Mouse (Mus musculus) frontal cortex, adult 2 months (tissue): ENCODE data around the gene Tmsb15b2. TPM values are rescaled to one million over a fixed set of nuclear protein-coding genes. Genes with fewer than 3 reads are reported as not detected.
"Not testable (repeated sequence)": the region's sequence is repeated elsewhere in the genome, so short reads cannot be mapped to it uniquely, and the experiment has no call there.

Experiments used
- DNase-seq, 2 experiments: peaks; one replicate each; pipeline ENCODE4 v3.0.0; 2022; ENCODE audit warnings: low spot score in 1 of 2; ENCODE audit errors: extremely low spot score in 1 of 2
- polyA plus RNA-seq: library from polyadenylated mRNA; depleted of rRNA; stranded (reverse); fragments of >200 nt; gene quantifications from 2 replicates; pipeline ENCODE4 v1.2.3, GENCODE M21; 2012; rRNA removed

The Tmsb15b2 gene
- polyA plus RNA-seq: 22.5 and 30.0 TPM in 2 replicates

GRCm38 (mm10) chrX:136975397-136975796 is at the start of gene Tmsb15b2:
TSS of gene Tmsb15b2 (minus strand) at chrX:136975497.
- not testable (repeated sequence) for DNase-seq

DNA sequence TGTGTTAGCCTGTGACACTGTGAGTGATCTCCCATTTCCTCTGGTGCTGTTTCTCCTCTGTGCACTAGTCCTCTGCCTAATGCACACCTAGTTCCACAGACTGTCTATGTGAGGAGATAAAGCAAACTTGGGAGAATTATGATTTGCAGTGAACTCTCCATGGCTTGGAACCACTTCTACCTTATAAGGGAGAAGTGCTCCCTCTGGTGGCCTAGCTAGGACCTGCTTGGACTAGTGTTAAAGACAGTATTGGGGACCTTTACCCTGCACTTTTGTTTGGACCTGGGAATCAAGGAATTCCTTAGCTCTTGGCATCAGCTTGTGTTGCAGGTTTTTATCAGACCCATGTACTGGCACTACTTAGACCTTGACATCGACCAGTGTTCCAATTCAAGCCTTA is 44.0 kb upstream of the Tmsb15b2 start:
- DNase-seq: peak in 1 of 2 experiments; percentile 79

- DNase-seq: no peak
These were observed 42.4 kb upstream of the Tmsb15b2 start for GRCm38 (mm10) chrX:137017668-137018067.

GRCm38 (mm10) chrX:137015099-137015709 is 39.9 kb upstream of the Tmsb15b2 start:
- DNase-seq: peak in 1 of 2 experiments; percentile 77

DNA sequence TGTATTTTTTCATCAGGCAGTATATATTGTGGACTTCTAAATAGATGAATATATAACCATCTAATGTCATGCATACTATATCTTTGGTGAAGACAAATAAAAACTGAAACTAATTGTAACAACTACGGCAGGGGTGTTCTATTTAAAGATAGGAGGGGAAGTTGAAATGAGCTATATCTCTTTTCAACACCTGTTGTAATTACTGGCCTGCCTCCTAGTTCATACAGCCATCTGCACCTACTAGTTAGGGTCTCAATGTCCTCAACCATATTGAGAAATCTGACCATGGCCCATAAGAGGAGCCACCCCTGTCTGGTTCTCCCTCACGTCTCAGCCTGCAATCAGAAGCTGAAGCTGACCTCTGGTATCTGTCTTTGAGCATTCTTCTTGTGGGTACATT is 21.0 kb upstream of the Tmsb15b2 start:
- no peak for DNase-seq

DNA sequence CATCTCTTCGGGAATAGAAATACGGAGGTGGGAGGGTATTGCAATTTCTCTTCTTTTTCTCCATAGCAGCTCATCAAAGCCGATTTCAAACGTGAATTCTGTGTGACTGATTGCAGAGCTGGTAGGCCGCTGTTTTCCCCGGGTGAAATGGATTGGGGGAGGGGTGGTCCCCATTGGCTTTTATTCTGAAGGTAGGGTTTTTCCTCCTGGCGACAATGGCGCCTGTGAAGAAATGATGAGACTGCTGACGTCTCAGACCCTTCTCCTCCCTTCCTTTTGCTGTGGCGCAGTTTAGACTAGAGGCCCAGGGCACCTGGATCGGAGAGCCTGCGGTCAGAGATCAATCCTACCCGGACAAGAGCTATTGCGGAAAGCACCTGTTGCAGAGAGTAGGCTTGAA is 18.3 kb upstream of the Tmsb15b2 start:
- peak in 1 of 2 experiments; percentile 47 for DNase-seq

DNA sequence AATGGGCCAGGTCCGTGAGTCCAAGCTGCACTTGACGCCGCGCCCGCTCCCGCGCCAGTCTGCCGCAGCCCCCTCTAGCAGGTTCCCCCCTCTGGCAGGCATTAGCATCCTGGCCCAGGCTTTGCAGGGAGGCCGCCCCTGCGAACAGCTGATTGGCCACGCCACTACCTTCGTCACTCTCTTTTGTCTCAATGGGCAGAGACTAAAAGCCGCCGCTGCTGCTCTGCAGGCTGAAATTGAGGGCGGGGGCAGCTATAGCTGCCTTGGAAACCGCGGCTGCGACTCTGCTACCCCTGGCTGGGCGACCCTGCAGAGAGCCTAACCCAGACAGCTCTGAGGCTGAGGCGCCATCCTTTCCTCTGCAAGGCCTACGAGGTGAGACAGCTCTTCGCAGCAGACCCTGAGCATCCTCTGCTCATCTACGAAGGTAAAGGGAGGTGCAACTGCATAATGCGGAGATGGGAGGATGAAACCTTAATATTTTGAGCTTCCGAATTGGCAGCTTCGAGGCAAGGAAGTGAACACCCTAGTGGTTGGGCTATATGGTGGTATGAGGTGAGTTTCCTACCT is 17.8 kb upstream of the Tmsb15b2 start, which contains the start of gene Zcchc18:
Gene Zcchc18 (plus strand): TSS at position 178 of the 570 bp plus-strand sequence.
- peak; percentile 80 to 86 for DNase-seq

DNA sequence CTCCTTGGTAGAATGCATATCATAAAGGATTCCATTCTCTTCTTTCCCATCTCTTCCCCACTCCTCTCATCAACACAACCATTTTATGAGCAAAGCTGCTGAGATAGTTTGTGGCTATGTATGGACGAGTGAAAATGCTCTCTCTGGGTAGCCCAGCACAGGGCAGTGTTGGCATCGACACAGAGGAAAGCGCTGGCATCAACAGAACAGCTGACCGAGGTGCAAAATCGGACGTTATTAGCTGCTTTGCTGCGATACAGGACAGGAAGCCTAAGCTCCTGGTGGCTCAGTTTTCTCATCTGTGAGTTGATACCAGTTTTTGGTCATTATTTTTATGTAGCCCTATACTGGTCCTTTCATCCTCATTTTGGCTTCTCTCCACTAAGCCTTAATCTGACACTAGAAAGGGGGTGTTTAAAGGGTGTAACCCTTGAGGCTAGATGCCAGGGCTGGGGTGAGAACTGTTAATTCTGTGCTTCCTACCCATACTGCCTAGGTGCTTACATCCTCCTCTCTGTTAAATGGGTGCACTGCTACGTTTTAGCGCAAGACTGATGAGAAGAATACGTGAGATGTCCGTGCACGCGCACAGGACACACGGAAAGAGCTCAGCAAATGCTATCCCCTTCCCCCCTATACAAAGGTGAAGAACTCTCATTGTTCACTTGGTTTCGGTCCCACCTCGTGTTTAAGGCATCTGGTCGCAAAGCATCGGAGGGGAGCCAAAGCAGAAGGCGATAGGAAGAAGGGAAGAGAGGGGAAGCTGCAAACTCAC is 17.1 kb upstream of the Tmsb15b2 start:
- no peak for DNase-seq

DNA sequence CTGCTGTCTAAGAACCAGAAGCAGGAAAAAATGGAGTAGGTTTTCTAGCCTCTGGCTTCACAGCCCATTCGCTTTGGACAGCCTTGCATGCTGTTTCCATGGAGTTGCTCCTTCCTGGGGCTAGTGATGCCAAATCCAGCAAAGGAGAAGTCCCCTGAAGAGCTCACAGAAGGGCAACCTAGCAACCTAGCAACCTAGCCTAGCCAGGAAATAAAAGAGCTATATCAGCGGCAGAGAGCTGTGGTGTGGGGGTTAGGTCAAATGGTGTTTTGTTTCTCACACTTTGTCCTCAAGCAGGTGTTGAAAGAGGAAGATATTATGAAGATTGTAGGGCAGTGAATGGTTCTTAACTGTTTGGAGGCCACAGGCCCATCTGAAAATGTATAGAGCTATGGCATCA is 16.0 kb upstream of the Tmsb15b2 start:
- no peak for DNase-seq

DNA sequence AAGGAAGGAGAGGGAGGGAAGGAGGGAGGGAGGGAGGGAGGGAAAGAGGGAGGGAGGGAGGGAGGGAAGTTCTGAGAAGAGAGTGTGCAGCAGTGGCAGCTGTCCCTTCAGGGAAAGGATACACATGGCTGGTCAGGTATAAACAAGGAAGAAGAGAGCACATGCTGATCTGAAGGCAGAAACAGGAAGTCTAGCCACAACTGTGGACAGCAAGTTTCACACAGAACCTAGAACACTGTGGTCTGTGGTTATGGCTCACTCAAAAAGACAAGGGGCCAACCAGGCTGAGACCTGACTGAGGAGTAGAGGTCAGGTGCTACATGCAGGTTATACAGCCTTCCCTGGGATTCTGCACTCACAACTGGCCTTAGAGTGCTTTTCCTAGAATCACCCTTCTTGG is 10.7 kb upstream of the Tmsb15b2 start:
- DNase-seq: no peak

DNA sequence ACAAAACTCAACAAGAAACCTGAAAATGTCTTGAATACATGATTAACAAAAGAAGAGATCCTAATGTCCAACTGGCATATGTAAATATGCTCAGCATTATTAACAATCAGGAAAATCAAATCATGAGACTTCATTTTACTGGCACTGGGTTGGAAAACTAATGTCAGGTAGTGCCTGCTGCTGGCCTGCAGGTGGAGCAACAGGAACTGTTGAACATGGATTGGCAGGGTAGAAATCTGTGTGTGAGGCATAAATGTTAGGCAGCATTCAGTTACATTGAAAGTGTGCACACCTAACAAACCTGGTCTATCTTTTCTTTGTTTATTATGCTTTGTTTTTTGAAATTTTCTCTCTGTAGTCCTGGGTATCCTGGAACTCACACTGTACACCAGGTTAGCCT is 3.3 kb upstream of the Tmsb15b2 start:
- DNase-seq: no peak

DNA sequence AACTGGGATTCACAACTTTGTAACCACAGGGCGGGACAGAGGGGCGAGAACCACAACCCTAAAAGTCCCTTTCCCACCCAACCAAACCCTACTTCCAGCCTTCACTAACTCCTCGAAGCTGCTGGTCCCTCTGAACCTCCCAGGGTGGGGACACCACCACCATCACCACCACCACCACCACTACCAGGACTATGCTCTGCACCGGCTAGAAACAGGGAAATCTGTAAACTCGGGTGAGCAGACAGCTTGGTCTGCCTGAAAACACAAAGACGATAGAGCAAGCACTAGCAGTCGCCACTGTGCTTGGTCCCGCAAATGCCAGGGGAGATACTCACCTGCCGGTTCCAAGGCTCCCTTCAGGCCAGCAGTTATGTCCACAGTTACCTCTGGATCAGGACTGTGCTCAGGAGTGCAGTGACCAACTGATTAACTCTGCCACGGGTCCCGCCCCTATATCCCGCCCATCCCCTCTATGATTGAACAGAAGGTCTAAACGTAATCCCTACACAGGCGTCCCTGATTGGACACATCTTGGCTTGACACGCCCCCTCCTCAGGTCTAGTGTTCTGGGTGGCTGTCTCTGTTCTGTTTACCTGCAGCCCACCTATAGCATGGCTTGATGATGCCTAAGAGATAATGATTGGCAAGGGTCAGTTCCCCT is 1.3 kb upstream of the Tmsb15b2 start, which contains the start of the genes Tmsb15l and Tmsb15b1:
Gene Tmsb15l (minus strand): TSS at position 446 of the 661 bp plus-strand sequence.
Gene Tmsb15b1 (minus strand): TSS at position 451 of the 661 bp plus-strand sequence.
- peak; percentile 45 to 85 for DNase-seq

- DNase-seq: peak in 1 of 2 experiments; percentile 35
These were observed 15.6 kb downstream of the Tmsb15b2 start for GRCm38 (mm10) chrX:136959688-136960087.

DNA sequence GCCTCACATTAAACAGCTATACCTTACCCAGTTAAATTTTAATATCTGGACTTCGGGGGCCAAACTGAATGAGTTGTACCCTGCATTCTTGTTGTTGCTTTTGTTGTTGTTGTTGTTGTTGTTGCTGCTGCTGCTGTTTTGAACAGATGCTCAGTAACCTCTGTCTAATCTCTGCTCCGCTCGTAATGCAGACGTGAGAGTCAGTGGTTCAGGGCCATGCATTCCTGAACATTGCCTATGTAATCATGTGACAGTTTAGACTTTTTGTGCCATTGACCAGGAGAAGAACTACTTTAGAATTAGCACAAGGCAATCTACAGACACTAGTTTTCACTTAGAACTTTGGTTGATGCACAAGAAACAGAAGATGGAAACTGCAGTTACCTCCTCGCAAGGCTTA is 17.0 kb downstream of the Tmsb15b2 start:
- not testable (repeated sequence) for DNase-seq

- DNase-seq: peak; percentile 78 to 88
These were observed 17.6 kb downstream of the Tmsb15b2 start for GRCm38 (mm10) chrX:136957583-136958279.

- no peak for DNase-seq
These were observed 37.3 kb downstream of the Tmsb15b2 start for GRCm38 (mm10) chrX:136937985-136938384.

DNA sequence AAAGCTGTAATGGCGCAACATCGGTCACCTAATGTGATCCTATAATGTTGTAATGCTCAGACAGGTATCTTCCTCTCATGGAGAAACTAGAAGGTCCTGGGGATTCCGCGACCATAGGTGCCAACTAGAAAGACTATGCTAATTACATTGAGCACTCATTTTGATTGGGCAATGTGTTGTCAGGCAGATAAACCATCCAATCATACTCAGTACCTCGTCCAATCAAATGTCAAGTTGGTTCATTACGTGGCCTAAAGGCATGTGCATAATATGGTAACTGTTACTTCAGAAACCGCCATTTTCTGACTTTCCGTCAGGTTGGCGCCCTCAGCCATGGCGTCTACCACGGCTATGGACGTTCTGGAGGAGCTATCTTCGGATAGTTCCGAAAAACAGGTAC is 48.3 kb downstream of the Tmsb15b2 start, which contains the start of gene H2bfm:
Gene H2bfm (plus strand): TSS at position 295 of the 400 bp plus-strand sequence.
- no peak for DNase-seq

- no peak for DNase-seq
These were observed 49.4 kb downstream of the Tmsb15b2 start for GRCm38 (mm10) chrX:136925863-136926262.
